In the genomic region with DNA sequence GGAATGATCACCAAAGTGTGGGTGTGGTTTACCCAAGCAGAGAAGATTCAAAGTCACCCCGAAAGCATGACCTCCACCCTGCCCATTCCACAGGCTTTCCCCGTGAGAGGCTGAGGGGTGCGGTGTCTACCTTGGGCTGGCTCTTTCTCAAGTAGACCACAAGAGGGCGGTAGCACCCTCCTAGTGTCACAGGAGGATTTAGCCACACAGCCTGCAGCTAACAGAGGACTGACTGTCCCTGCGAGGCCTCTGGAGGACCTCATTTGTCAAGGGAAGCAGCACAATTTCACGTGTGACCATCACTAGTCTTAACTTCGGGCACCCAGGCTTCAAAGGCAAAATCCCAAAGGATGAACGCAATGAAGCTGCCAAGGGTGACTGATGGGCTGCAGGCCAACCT, we compare ENCODE assay signal across 7 mouse cellular contexts. TPM values are rescaled to one million over a fixed set of nuclear protein-coding genes. Genes with fewer than 3 reads are reported as not detected.
A peak's percentile ranks its signal among the peaks of the same experiment; 100 is the strongest.
DNase-seq lines count a peak whose midpoint lies in the region; ATAC-seq lines count a peak whose summit lies in the region.

No protein-coding gene starts in this region.

- no peaks in the 10 kb centered on the region for H3K4me1 ChIP-seq in forebrain, embryonic 15.5 days
- no peaks in the 10 kb centered on the region for H3K4me1 ChIP-seq in hindbrain, embryonic 14.5 days (replicated peaks; ENCODE audit: control insufficient read depth, insufficient read depth, low read length)

- no peaks in the 10 kb centered on the region for H3K27me3 ChIP-seq in forebrain, embryonic 15.5 days
- no peaks in the 10 kb centered on the region for H3K27me3 ChIP-seq in hindbrain, embryonic 14.5 days (ENCODE audit: control insufficient read depth, insufficient read depth, low read length)

- H3K36me3 ChIP-seq in forebrain, embryonic 15.5 days = no peaks in the 10 kb centered on the region
- no peaks in the 10 kb centered on the region for H3K36me3 ChIP-seq in hindbrain, embryonic 14.5 days (replicated peaks; ENCODE audit: control insufficient read depth, insufficient read depth)

- peak; percentile 8 for DNase-seq in T-cell, adult 2 months (ENCODE audit: low spot score)
- DNase-seq in cerebellum, adult 11 months = peak; percentile 58
- peak; percentile 77 for DNase-seq in hindbrain, embryonic 14.5 days (ENCODE audit: low spot score)
- peak; percentile 61 to 80 for DNase-seq in layer of hippocampus, postnatal 14 days (ENCODE audit: low spot score in 2 of 2)
- DNase-seq in lung, postnatal 4 days = peak; percentile 47 to 71
- peak; percentile 65 to 70 for DNase-seq in right cerebral cortex, adult 2 months (ENCODE audit: low spot score in 2 of 2)

- no peak overlapping the region for H3K4me2 ChIP-seq in forebrain, embryonic 15.5 days (replicated peaks)
- H3K4me2 ChIP-seq in hindbrain, embryonic 14.5 days (replicated peaks) = no peak overlapping the region

- no peak overlapping the region for H3K27ac ChIP-seq in forebrain, embryonic 15.5 days (replicated peaks)
- no peak overlapping the region for H3K27ac ChIP-seq in hindbrain, embryonic 14.5 days

- H3K9ac ChIP-seq in forebrain, embryonic 15.5 days (replicated peaks) = no peak overlapping the region
- no peak overlapping the region for H3K9ac ChIP-seq in hindbrain, embryonic 14.5 days

- ATAC-seq in forebrain, embryonic 15.5 days (replicated peaks) = peak; percentile 80; the same call in 1 of the 2 replicates
- peak; percentile 74; the same call in 1 of the 2 replicates for ATAC-seq in hindbrain, embryonic 14.5 days (ENCODE audit: low FRiP score)

- no peaks in the 10 kb centered on the region for H3K9me3 ChIP-seq in forebrain, embryonic 15.5 days
- H3K9me3 ChIP-seq in hindbrain, embryonic 14.5 days (ENCODE audit: control insufficient read depth, low read length) = no peaks in the 10 kb centered on the region

- WGBS in forebrain, embryonic 15.5 days = 13% methylated on average over 8 of the region's 8 CpGs
- 11% methylated on average over 8 of the region's 8 CpGs for WGBS in hindbrain, embryonic 14.5 days

- no peak overlapping the region for H3K4me3 ChIP-seq in forebrain, embryonic 15.5 days
- H3K4me3 ChIP-seq in hindbrain, embryonic 14.5 days (replicated peaks; ENCODE audit: low read length) = no peak overlapping the region

RNA-seq across cellular contexts. Expression of gene Fahd2a, which starts 17.9 kb away (rescaled TPM):
- polyA plus RNA-seq in forebrain, embryonic 15.5 days (2015; fragmentation: Nextera tagmentation; extraction: Ambion mirVana) = 29.9 and 33.1 TPM in 2 replicates
- polyA plus RNA-seq in hindbrain, embryonic 14.5 days (2014; fragmentation: Nextera tagmentation; extraction: Ambion mirVana) = 31.9 and 35.1 TPM in 2 replicates
- 10 to 100 TPM; 17.7 to 18.4 TPM for total RNA-seq in layer of hippocampus, postnatal 14 days (2021)

RNA-seq across cellular contexts. Expression of gene Gpat2, which starts 37.3 kb away (rescaled TPM):
- polyA plus RNA-seq in forebrain, embryonic 15.5 days (2015; fragmentation: Nextera tagmentation; extraction: Ambion mirVana) = 0.09 TPM in 1 of 2 replicates, not detected in the other
- polyA plus RNA-seq in hindbrain, embryonic 14.5 days (2014; fragmentation: Nextera tagmentation; extraction: Ambion mirVana) = 0.07 and 0.08 TPM in 2 replicates
- total RNA-seq in layer of hippocampus, postnatal 14 days (2021) = under 1 TPM in 1 of 2 experiments, not detected in 1; 0.29 TPM

RNA-seq across cellular contexts. Expression of gene Kcnip3, which starts 59.6 kb away (rescaled TPM):
- polyA plus RNA-seq in forebrain, embryonic 15.5 days (2015; fragmentation: Nextera tagmentation; extraction: Ambion mirVana) = 8.3 and 8.6 TPM in 2 replicates
- 14.2 and 19.0 TPM in 2 replicates for polyA plus RNA-seq in hindbrain, embryonic 14.5 days (2014; fragmentation: Nextera tagmentation; extraction: Ambion mirVana)
- total RNA-seq in layer of hippocampus, postnatal 14 days (2021) = 10 to 100 TPM; 56.0 to 57.3 TPM

Comparison
In these comparisons a context has a peak if more than half of its experiments do, and no peak if none do; other contexts are left out.
1. DNase-seq: peak in every context shown above with its lines; median percentile 77 in hindbrain, embryonic 14.5 days; 70 in layer of hippocampus, postnatal 14 days; 68 in right cerebral cortex, adult 2 months; 59 in lung, postnatal 4 days; 58 in cerebellum, adult 11 months; 8 in T-cell, adult 2 months.